Mouse (Mus musculus): ENCODE measurements around the gene Gm17490. TPM values are rescaled to one million over a fixed set of nuclear protein-coding genes. Genes with fewer than 3 reads are reported as not detected.
A peak's percentile ranks its signal among the peaks of the same experiment; 100 is the strongest.
"Not testable (repeated sequence)": the region's sequence is repeated elsewhere in the genome, so short reads cannot be mapped to it uniquely, and the experiment has no call there.

The Gm17490 gene
- polyA plus RNA-seq, 1 experiment from 2014 or later: not detected

DNA sequence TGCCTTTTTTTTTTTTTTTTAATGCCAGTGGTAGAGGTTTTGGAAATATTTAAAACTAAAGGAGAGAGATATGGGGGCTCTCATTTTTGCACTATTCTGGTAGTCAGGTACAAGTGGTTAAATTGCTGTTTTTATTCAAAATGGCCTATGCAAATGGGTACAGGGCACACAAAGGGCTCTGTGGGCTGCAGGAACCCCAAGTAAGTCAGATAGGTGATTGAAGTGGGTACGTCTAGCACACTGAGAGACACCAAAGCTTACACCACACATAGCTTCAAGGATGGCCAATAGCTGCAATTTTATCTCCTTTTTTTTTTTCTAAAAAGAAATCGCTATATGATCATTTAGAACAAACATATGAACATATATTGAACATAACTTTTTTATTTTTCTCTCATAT, 6.5 kb downstream of the Gm17490 start:
- Histone ChIP-seq H3K27ac (no peak overlapping the region), H3K4me3 (replicated peaks) (no peak overlapping the region), H3K9me3 (0 out of 2 replicates have a peak, but pooled peaks cover 6% of the 10 kb centered on the region), H3K27me3 (no peaks in the 10 kb centered on the region), H3K9ac (no peak overlapping the region), H3K36me3 (replicated peaks) (no peaks in the 10 kb centered on the region), H3K4me2 (no peak overlapping the region), H3K4me1 (no peaks in the 10 kb centered on the region)
- no peak for ATAC-seq (ENCODE audit: low FRiP score)
- WGBS: 88% methylated on average over 2 of the region's 2 CpGs

DNA sequence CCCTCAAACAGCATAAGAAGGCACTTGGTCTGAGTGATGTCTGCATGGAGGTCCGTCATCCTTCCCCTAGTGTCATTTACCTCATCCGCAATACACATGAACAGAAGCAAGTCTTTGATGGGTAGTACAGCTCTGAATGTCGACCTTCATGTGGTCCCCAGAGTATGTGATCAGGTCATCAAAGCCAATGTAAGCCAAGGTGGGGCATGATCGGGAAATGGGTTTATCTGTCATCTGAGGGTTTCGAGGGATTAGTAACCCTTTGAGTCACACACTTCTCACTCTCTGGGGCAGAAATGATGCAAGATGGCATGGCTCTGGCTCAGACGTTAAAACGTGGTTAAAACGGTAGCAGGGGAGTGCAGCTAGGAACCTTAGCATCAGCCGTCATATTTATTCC, 9.2 kb downstream of the Gm17490 start:
- no peak for ATAC-seq (ENCODE audit: low FRiP score)
- H3K27me3 ChIP-seq: no peaks in the 10 kb centered on the region

DNA sequence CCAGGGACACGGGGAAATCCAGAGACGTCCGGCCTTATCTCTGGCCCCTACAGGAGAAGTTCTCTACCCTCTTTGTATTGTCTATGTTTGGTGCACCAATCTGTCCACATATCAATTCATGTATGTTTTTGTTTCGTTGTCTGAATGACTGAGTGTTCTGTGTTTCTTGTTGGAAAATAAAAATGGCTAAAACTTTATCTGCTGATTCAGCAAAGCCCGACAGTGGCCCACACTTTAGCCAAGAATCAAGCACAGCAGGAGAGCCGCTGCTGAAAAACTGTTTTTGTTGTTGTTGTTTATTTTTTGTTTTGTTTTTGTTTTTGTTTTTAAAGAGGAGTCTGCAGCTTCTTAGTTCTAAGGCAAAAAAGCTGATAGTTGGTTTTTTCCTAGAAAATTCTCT, 13.1 kb downstream of the Gm17490 start:
- not testable (repeated sequence) for H3K4me3 ChIP-seq (replicated peaks); H3K4me2 ChIP-seq; H3K36me3 ChIP-seq (replicated peaks); H3K4me1 ChIP-seq; H3K27me3 ChIP-seq; H3K9me3 ChIP-seq; H3K27ac ChIP-seq; ATAC-seq (ENCODE audit: low FRiP score); H3K9ac ChIP-seq
- WGBS: 89% methylated on average over 6 of the region's 6 CpGs

More for the DNA sequence above, 9.2 kb downstream of the Gm17490 start:
- Histone ChIP-seq H3K4me3 (replicated peaks) (no peak overlapping the region), H3K27ac (no peak overlapping the region), H3K4me1 (no peaks in the 10 kb centered on the region), H3K9me3 (0 out of 2 replicates have a peak, but pooled peaks cover 6% of the 10 kb centered on the region), H3K36me3 (replicated peaks) (no peaks in the 10 kb centered on the region), H3K9ac (no peak overlapping the region), H3K4me2 (no peak overlapping the region)
- 93% methylated on average over 9 of the region's 9 CpGs for WGBS

DNA sequence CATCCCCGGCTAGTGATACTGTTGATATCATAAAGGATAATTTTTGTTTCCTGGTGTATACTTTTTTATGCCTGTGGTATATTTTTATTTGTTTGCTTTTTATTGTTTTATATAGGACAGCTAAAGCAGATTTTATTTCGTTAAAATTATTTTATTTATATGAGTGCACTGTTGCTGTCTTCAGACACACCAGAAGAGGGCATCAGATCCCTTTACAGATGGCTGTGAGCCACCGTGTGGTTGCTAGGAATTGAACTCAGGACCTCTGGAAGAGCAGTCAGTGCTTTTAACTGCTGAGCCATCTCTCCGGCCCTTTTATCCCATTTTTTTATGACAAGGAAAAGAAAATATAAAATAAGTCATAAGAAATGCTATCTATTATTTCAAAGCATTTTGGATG, 19.3 kb downstream of the Gm17490 start:
- not testable (repeated sequence) for H3K4me1 ChIP-seq; H3K4me3 ChIP-seq (replicated peaks); H3K9me3 ChIP-seq; H3K9ac ChIP-seq; H3K27me3 ChIP-seq; H3K36me3 ChIP-seq (replicated peaks); H3K27ac ChIP-seq; ATAC-seq (ENCODE audit: low FRiP score); H3K4me2 ChIP-seq
- WGBS: 85% methylated on average over 4 of the region's 4 CpGs

GRCm38 (mm10) chr2:11604911-11605310, 21.2 kb downstream of the Gm17490 start:
- H3K27ac ChIP-seq: no peak overlapping the region
- no peaks in the 10 kb centered on the region for H3K27me3 ChIP-seq
- H3K36me3 ChIP-seq (replicated peaks): peaks cover 11% of the 10 kb centered on the region
- no peak for ATAC-seq (ENCODE audit: low FRiP score)
- peaks cover 10% of the 10 kb centered on the region for H3K4me1 ChIP-seq
- no peak overlapping the region for H3K4me2 ChIP-seq
- no peaks in the 10 kb centered on the region for H3K9me3 ChIP-seq
- H3K4me3 ChIP-seq (replicated peaks): no peak overlapping the region
- no peak overlapping the region for H3K9ac ChIP-seq

DNA sequence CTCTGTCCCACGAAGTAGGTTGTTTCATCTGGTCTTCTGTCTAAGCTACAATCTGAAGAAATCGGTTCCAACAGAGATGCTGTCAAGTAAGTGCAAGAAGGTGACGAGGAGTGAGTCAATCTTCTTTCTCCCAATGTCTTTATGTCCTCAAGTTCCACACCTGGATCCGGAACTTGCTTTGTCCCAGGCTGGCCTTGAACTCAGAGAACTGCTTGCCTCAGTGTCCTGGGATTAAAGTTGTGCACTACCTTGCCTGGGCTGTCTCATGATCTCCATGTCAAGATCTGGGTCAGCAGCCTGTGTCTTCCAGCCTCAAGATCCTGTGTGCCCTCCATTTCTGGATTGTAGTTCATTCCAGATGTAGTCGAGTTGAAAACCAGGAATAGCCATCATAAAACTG, 22.0 kb downstream of the Gm17490 start, which contains the start of gene Rbm17:
TSS of gene Rbm17 (minus strand) at position 101 of the 400 bp plus-strand sequence.
- peak within 1 kb of the TSS; percentile 96 for H3K9ac ChIP-seq
- peak within 1 kb of the TSS; percentile 89 for H3K4me2 ChIP-seq
- H3K27ac ChIP-seq: peak within 1 kb of the TSS; percentile 73
- peak within 1 kb of the TSS; percentile 94 for H3K4me3 ChIP-seq (replicated peaks)
- H3K9me3 ChIP-seq: no peaks in the 10 kb centered on the region
- no peaks in the 10 kb centered on the region for H3K27me3 ChIP-seq
- no peak for ATAC-seq (ENCODE audit: low FRiP score)
- peaks cover 18% of the 10 kb centered on the region for H3K36me3 ChIP-seq (replicated peaks)
- H3K4me1 ChIP-seq: peaks cover 10% of the 10 kb centered on the region
- WGBS: 87% methylated on average over 5 of the region's 5 CpGs

DNA sequence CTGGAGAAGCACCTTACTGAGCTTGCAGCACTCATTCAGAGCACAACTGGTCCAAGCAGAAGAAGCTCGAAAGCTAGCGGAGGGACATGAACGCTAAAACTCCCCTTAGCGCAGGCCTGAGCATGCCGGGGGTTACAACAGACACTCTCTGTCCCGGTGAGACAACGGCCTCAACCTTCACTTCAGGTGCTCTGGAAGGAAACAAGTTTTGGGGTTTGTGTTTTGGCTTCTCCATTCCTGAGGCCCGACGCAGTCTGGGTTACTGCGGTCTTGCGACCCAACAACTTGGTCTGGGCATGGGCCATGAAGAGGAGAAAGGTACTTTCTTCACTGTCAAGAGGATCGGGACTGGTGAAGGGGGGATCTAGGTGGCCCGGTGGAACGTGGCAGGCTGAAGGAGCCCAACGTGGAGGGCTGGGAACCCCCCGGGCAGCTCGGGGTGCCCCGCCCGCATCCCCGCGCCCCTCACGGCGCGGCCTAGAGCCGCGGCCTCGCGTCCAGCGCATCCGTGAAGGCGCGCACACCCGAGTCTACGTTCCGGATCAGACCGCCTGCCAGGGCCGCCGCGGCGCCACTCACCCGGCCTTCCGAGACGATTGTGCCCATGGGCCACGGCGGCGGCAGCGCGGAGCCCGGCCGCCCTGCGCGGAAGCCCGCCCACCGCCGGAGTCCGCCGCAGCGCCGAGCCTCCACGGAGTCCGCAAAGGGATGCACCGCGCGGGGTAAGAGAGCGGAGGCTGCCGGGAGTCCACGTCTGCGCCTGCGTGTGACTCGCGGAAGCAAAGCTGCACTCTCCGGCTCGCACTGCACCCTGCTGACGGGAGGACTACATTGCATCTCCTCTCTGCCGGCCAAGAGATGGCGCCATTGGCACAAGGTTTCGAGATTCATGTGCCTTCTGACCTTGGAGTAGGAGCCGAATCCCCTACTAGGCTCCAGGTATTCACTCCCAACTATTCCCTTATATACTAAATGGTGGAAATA, 23.3 kb downstream of the Gm17490 start:
- peaks cover 10% of the 10 kb centered on the region for H3K4me1 ChIP-seq
- peak overlapping the region; percentile 73 for H3K27ac ChIP-seq
- peak; percentile 99 for ATAC-seq (ENCODE audit: low FRiP score)
- H3K9me3 ChIP-seq: no peaks in the 10 kb centered on the region
- WGBS: under 1% methylated on average over 75 of the region's 78 CpGs
- peaks cover 31% of the 10 kb centered on the region for H3K36me3 ChIP-seq (replicated peaks)
- H3K4me3 ChIP-seq (replicated peaks): peak overlapping the region; percentile 94
- H3K27me3 ChIP-seq: no peaks in the 10 kb centered on the region
- H3K4me2 ChIP-seq: peak overlapping the region; percentile 89
- peak overlapping the region; percentile 96 for H3K9ac ChIP-seq

- Histone ChIP-seq H3K36me3 (replicated peaks) (peaks cover 41% of the 10 kb centered on the region), H3K4me3 (replicated peaks) (peak overlapping the region; percentile 94), H3K9me3 (no peaks in the 10 kb centered on the region), H3K4me2 (peak overlapping the region; percentile 89), H3K4me1 (peaks cover 10% of the 10 kb centered on the region), H3K9ac (peak overlapping the region; percentile 96), H3K27ac (no peak overlapping the region), H3K27me3 (no peaks in the 10 kb centered on the region)
- WGBS: 77% methylated on average over 6 of the region's 6 CpGs
- no peak for ATAC-seq (ENCODE audit: low FRiP score)
These were observed 24.3 kb downstream of the Gm17490 start for GRCm38 (mm10) chr2:11601795-11602194.

GRCm38 (mm10) chr2:11597906-11598305, 28.2 kb downstream of the Gm17490 start:
- Histone ChIP-seq H3K4me2 (no peak overlapping the region), H3K9me3 (no peaks in the 10 kb centered on the region), H3K4me1 (peaks cover 10% of the 10 kb centered on the region), H3K27ac (no peak overlapping the region), H3K27me3 (no peaks in the 10 kb centered on the region), H3K36me3 (replicated peaks) (peaks cover 71% of the 10 kb centered on the region), H3K4me3 (replicated peaks) (no peak overlapping the region), H3K9ac (no peak overlapping the region)
- no peak for ATAC-seq (ENCODE audit: low FRiP score)
- 99% methylated on average over 7 of the region's 7 CpGs for WGBS

- ATAC-seq (ENCODE audit: low FRiP score): no peak
- peaks cover 83% of the 10 kb centered on the region for H3K36me3 ChIP-seq (replicated peaks)
- H3K9ac ChIP-seq: no peak overlapping the region
- peaks cover 3% of the 10 kb centered on the region for H3K4me1 ChIP-seq
- H3K27ac ChIP-seq: no peak overlapping the region
- 84% methylated on average over 2 of the region's 2 CpGs for WGBS
- no peak overlapping the region for H3K4me3 ChIP-seq (replicated peaks)
- H3K9me3 ChIP-seq: no peaks in the 10 kb centered on the region
- no peak overlapping the region for H3K4me2 ChIP-seq
- H3K27me3 ChIP-seq: no peaks in the 10 kb centered on the region
These were observed 29.4 kb downstream of the Gm17490 start for GRCm38 (mm10) chr2:11596690-11597089.

- Histone ChIP-seq H3K4me1 (no peaks in the 10 kb centered on the region), H3K4me2 (no peak overlapping the region), H3K27ac (no peak overlapping the region), H3K9ac (no peak overlapping the region), H3K9me3 (no peaks in the 10 kb centered on the region), H3K36me3 (replicated peaks) (peaks cover 98% of the 10 kb centered on the region), H3K27me3 (no peaks in the 10 kb centered on the region), H3K4me3 (replicated peaks) (no peak overlapping the region)
- WGBS: 93% methylated on average over 4 of the region's 4 CpGs
- no peak for ATAC-seq (ENCODE audit: low FRiP score)
These were observed 38.1 kb downstream of the Gm17490 start for GRCm38 (mm10) chr2:11587996-11588395.

DNA sequence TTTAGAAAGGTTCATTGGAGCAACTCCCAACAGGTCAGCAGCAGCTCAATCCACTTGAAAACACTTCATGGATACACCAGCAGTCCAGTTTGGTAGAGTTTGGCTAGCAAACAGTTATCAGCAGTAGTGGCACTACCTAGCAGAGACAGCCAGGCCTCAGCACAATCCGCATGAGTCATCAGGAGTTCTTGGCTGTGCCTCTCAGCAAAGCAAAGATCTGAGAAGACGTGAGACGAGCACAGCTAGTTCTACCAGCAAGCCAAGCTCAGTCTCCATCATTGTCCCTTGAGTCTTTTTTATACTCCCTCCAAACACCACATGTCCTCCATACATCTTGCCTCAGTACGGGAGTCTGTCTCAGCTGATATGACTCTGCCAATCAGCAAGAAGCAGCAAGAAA, 46.7 kb downstream of the Gm17490 start:
- Histone ChIP-seq H3K4me3 (replicated peaks) (no peak overlapping the region), H3K36me3 (replicated peaks) (peaks cover 28% of the 10 kb centered on the region), H3K27me3 (no peaks in the 10 kb centered on the region), H3K9me3 (no peaks in the 10 kb centered on the region), H3K4me2 (no peak overlapping the region), H3K27ac (no peak overlapping the region), H3K9ac (no peak overlapping the region), H3K4me1 (no peaks in the 10 kb centered on the region)
- 93% methylated on average over 4 of the region's 4 CpGs for WGBS
- ATAC-seq (ENCODE audit: low FRiP score): no peak

- no peaks in the 10 kb centered on the region for H3K9me3 ChIP-seq
- no peaks in the 10 kb centered on the region for H3K4me1 ChIP-seq
- H3K36me3 ChIP-seq (replicated peaks): peaks cover 16% of the 10 kb centered on the region
- WGBS: 94% methylated on average over 6 of the region's 6 CpGs
- H3K27ac ChIP-seq: no peak overlapping the region
- no peaks in the 10 kb centered on the region for H3K27me3 ChIP-seq
- H3K9ac ChIP-seq: no peak overlapping the region
- ATAC-seq (ENCODE audit: low FRiP score): no peak
- H3K4me3 ChIP-seq (replicated peaks): no peak overlapping the region
- H3K4me2 ChIP-seq: no peak overlapping the region
These were observed 47.9 kb downstream of the Gm17490 start for GRCm38 (mm10) chr2:11578187-11578586.
